Mouse (Mus musculus): ENCODE measurements at regions not wholly inside any gene's neighbourhood (a gene's known extent, or its start where the extent isn't known, plus 50 kb on each side); places are given as distances from the start of the nearest gene placed in this dataset.

DNA sequence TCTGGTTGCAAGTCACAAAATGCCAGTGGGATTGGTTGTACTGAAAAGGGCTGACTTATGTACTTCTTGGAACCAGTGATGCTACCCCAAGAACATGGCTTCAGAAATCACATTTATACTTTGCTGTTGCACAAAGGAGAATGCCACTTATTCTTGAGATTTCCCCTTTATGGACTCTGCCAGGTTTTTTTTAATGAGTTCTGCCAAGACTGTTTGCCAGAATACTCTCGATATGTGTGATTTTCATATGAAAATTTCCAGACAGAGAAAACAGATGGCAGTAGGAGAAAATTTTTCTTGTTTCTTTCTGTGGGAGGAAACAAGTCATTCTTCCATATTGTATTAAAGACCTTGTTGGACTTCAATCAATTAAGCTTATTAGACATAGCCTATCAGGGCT, 281.0 kb upstream of the Tle1 start:
- no peak for DNase-seq

GRCm38 (mm10) chr4:72480535-72480934, 279.8 kb upstream of the Tle1 start:
- DNase-seq: no peak

GRCm38 (mm10) chr4:72469236-72469875, 268.6 kb upstream of the Tle1 start:
- DNase-seq: no peak

- no peak for DNase-seq
Observed at GRCm38 (mm10) chr4:72444177-72444770, 243.6 kb upstream of the Tle1 start.

DNA sequence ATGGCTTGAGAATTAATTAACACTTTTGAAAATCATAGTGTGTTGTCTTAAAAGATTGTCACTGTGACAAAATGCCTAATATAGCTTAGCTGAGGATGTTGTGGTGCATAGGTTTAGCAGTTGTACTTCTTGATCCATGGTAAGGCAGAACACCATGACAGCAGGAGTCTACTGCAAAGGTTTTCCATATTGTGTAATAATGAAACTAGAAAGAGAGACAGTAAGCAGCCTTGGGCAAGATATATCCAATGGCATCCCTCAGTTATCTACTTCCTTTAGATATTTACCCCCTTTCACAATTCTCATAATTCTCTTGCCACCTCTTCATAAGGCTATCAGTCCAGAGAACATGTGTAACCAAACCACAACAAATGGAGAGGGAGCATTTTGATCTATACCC, 236.6 kb upstream of the Tle1 start:
- no peak for DNase-seq

- no peak for DNase-seq
Observed at GRCm38 (mm10) chr4:72425316-72425715, 224.6 kb upstream of the Tle1 start.

DNA sequence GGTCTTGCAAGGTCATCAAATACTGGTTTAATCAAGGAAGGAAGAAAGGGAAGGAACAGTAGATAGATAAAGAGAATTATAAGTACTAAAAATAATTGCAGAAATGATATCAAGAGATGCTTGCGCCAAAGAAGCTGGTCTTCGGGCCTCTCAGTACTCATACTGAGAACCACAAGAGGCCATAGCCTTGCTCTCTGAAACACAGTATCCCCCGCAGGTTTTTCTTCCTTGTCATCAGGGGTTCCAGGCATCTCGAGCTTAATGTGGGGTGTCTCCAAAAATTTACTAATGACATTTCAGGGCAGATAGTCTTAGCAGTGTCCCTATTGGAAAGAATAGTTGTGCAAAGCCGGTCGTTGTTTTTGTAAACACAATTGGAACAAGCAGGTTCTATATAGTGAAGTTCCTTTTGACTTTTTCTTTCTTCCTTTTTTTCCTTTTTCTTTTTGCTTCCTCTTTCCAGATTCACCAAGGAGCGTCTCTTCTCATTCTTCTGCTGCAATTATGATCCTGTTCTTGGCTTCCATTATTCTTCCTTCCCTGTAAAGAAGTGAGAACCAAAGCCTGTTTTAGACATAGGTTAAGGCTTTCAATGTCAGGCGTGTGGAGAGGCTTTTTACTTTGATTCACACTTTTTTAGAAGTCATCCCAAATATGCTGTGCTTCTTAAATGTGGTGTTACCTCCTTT, 211.5 kb upstream of the Tle1 start:
- no peak for DNase-seq

DNA sequence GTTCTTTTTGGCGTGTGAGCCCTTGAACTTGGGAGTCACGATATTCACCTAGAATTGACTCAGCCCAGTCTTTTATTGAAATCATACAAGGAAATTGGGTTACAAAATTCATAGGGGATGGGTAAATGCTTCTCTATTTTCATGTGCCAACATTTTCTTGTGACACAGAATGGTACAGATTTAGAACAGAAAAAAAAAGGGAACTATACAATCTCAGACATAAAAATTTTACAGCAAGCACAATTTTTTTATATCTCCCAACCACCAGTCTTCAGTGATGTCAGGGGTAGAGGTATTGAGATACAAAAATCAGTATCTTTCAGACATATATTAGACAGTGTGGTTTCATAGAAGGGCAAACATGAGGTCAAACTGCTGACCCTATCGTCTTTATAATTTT, 210.6 kb upstream of the Tle1 start:
- no peak for DNase-seq

- no peak for DNase-seq
Observed at GRCm38 (mm10) chr4:72400759-72401158, 200.0 kb upstream of the Tle1 start.

GRCm38 (mm10) chr4:72391887-72392435, 191.2 kb upstream of the Tle1 start:
- no peak for DNase-seq

GRCm38 (mm10) chr4:72389811-72390625, 189.3 kb upstream of the Tle1 start:
- DNase-seq: no peak

DNA sequence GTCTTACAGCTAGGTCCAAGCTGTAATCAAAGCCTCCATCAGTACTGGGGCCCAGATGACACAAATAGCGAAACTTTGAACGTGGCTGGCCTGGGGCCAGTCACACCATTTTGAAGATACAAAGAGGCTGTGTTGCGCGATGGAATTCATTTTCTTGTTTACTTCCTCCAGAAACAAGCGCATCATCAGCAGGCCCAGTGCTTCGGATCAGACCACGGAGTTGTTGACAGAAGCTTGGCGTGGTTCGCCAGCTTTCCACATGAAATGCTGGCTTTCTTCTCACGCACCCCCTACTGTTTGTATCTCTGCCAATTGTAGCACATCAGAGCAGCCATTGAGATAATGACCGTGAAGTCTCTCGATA, 184.2 kb upstream of the Tle1 start:
- no peak for DNase-seq

GRCm38 (mm10) chr4:72384259-72384900, 183.7 kb upstream of the Tle1 start:
- DNase-seq: no peak

DNA sequence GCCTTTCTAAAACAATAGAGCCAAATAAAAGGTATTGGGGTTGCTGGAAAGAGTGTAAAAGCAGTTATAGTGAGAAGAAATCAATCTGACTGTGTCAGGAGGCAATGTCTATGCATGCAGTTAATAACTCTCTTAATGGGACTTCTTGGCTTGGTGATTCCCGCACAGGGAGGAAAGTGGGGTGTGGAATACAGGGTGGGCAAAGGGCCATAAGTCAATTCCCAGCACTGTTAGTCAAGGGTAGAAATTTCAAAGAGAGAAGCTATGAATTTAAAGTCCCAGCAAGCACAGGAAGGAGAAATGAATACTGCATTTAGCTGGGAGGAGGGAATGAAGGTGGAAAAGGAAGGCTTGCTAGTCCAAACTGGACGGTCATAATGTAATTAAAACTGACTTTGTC, 183.0 kb upstream of the Tle1 start:
- no peak for DNase-seq

- DNase-seq: no peak
Observed at GRCm38 (mm10) chr4:72382517-72383147, 181.9 kb upstream of the Tle1 start.

DNA sequence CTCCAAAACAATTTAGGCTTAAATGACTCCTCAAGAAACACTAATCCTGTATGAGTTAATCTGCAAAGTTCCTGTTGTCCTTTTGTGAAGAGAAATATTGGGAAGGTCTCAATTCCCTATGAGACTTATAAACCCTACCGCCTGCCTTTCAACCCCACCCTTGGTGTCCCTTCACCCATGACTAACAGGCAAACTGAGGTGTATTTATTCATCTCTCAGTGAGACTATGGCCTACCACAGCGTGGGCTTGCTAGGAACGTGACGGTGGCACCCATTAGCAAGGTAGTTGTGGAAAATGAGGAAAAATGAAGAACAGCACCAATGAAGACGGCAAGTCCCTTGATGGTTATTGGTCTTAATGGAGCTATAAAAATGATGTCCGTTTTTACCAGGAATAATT, 181.0 kb upstream of the Tle1 start:
- DNase-seq: no peak

DNA sequence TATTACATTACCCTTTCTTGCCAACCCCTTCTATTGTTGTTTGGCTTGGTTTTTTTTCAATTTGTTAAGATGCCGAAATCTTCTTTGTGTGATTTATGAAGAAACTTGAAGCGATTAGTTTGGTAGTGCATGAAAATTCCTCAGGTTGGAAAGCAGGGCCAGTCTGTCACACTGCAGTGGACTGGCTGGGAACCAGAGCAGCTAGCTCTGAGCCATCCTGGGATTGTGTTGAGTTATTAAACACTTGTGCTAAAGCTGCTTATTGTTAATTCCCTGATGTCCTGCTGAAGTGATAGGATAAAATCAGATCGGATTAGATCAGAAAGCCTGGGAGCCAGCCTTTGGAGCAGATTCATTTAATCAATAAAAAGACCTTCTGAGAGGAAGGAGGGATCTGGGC, 180.4 kb upstream of the Tle1 start:
- DNase-seq: no peak

GRCm38 (mm10) chr4:72379515-72379914, 178.8 kb upstream of the Tle1 start:
- no peak for DNase-seq

- DNase-seq: no peak
Observed at GRCm38 (mm10) chr4:72379011-72379410, 178.3 kb upstream of the Tle1 start.

DNA sequence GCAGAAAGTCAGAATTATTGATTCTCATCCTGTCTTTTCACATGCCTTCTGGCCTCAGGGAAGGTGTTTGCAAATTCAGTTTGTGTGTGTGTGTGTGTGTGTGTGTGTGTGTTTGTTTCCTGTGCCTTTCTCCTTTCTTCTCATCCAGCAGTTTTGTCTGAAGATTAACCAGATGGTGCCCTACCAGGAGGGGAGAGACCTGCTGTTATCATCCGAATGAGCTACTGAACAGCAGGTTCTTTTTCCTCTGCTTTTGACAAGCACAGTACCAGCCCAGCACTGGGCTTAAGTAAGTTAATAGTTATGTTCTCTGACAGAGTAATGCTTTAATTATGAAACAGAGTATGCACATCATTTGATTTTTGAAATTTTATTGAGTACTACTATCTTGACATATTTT, 176.8 kb upstream of the Tle1 start:
- no peak for DNase-seq

DNA sequence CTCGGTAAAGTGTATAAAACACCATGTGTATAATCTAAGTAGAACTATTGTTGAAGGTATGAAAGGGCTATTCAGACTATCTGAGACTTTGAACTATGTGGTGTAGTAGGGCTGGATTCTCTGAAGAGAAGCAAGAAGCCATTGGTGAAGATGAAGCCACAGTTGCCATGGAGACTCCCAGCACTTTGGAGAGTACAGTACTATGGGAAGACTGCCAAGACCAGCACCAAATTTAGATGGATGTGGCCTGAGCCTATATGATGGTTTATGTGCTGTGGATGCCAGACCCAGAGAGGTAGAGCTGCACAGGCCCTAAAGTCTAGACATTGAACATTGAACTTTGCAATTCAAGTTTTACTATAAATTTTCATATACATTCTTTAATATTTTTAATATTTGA, 151.3 kb upstream of the Tle1 start:
- DNase-seq: no peak

DNA sequence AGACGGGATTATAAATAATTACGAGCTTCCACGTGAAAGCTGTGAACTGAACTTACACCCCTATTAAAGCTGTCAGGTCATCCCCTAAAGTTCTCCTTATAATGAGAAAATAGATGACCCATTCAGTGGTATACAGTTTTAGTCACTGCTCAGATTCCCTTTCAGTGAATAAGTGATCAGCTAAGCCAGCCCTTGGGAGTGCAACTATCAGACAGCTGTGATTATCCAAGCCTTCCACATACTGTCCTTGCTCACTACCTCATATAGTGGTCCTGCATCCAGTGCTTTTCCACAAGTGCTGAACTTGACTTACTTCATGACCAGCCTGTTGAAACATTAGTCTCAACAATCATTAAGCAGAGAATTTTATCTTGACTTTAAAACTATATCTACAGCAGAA, 131.2 kb upstream of the Tle1 start:
- no peak for DNase-seq
